Mouse (Mus musculus): ENCODE measurements around the gene Naa15.
A peak's percentile ranks its signal among the peaks of the same experiment; 100 is the strongest.
"Not testable (repeated sequence)": the region's sequence is repeated elsewhere in the genome, so short reads cannot be mapped to it uniquely, and the experiment has no call there.

Naa15 gene

DNA sequence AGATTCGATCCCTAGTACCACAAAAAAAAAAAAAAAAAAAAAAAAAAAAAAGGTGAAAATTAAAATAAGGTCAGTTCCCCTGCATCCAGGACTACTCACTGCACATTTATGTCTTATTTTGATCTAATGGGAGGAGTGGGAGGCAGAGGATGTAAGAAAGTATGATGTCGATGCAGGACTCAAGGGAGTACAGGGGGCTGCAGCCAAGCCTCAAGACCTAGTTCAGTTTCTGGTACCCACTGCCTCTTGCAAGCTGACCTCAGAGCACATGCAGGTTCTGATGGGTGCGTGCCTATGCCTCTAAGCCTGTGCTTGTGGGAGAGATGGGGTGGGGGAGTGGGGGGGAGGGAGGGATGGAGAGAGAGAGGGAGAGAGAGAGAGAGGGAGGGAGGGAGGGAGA lies 20.1 kb upstream of the Naa15 start:
- no peak for DNase-seq (ENCODE audit: low spot score)

DNA sequence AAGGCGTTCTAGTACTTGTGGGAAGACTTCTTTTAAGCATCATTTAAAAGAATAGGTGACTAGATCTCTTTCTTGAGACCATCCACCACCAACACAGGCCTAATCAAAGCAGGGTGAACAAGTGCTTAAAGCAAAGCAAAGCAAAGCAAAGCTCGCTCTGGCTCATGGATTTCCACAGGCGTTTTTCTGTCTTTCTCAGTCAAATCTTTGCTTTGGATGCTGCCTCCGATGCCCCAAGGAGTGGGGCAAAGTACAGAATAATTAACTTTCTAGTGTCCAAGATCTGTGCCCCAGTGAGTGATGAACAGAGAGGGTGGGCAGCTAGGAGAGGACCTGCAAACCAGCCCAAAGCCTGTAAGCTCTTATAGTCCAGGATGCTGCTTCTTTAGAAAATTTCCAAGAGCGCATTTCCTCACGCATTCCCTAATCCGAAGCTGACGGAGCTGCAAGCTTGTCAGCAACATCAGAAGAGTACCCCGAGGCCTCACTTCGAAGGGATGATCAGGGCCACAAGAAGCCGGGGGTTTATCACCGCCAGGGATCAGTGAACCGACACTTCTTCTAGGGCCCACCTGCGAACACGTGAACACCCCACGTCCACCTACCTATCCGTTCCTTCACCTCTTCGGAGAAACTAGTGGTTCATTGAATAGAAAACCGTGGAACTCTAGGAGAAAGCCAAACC lies 19.3 kb upstream of the Naa15 start:
- no peak for DNase-seq (ENCODE audit: low spot score)

DNA sequence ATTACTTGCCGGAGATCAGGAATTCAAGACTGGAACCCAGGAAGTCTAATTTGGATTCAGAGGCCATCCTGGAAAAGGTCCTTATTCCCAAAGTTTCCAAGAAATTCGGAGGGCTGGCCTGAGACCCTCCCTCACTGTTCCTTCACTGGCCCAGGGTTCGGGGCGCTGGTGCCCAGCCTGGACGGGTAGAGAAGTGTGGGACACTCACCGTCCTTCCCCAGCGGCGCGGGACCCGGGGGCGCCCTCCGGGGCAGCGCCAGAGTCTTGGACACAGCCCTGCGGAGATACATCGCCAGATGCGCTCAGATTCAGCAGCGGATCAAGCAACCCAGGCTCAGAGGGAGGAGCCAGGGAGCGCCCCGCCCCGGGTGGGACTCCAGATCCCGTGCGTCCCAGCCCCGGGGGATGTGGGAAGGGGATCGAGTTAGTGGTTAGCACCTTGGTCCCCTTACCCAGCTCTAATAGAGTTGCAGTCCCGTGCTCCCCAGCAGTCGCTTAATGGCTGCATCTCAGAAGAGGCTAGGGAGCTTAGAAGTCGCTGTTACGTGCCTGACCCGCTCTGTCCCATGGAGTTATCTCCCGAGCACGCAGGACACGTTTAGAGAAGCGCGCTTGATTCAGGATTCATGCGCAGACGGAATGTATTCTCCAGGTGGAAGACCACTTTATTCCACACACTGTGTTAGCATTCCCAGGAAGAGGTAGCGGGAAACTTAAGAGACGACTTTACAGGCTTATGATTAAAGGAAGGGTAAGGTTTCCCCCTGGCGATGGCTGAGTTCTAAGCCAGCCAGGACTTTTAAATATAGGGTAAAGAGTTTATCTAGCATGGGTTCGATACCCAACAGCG lies 18.5 kb upstream of the Naa15 start, which contains the start of gene Mgarp:
Gene Mgarp, minus strand, starts transcription at position 520 of the 850 bp plus-strand sequence.
- DNase-seq (ENCODE audit: low spot score), result peak; percentile 36

- DNase-seq (ENCODE audit: low spot score), result no peak
These were observed 17.1 kb upstream of the Naa15 start for GRCm38 (mm10) chr3:51397700-51398299.

- DNase-seq (ENCODE audit: low spot score), result no peak
These were observed 16.3 kb upstream of the Naa15 start for GRCm38 (mm10) chr3:51398667-51399066.

DNA sequence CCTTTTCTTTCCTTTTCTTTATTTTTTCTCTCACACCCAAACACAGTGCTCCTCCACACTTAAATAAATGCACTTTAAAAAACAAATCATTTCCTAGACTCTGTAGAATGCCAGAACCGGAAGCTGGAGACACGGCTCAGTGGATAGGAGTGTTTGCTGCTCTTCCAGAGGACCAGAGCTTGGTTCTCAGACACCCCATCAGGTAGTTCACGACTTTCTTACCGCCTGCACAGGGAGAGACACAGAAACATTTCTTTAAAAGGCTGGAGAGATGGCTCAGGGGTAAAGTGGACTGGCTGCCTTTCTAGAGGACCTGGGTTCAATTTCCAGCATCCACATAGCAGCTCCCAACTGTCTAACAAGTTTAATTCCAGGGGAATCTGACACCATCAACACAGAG lies 15.4 kb upstream of the Naa15 start:
- no peak for DNase-seq (ENCODE audit: low spot score)

- no peak for DNase-seq (ENCODE audit: low spot score)
These were observed 14.3 kb upstream of the Naa15 start for GRCm38 (mm10) chr3:51400682-51401081.

DNA sequence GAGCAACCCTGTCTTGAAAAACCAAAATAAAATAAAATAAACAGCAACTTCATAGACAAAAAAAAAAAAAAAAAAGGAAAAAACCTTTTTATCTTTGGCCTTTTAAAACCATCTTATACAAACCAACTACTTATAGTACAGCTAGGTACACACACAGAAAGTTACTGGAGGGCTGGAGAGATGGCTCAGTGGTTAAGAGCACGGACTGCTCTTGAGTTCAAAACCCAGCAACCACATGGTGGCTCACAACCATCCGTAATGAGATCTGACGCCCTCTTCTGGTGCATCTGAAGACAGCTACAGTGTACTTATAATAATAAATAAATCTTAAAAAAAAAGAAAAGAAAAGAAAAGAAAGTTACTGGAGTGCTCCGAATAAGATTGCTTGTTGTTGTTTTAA lies 12.9 kb upstream of the Naa15 start:
- not testable (repeated sequence) for DNase-seq (ENCODE audit: low spot score)

GRCm38 (mm10) chr3:51402628-51403027 lies 12.3 kb upstream of the Naa15 start:
- DNase-seq (ENCODE audit: low spot score), result no peak

- no peak for DNase-seq (ENCODE audit: low spot score)
These were observed 6.9 kb upstream of the Naa15 start for GRCm38 (mm10) chr3:51407870-51408560.

DNA sequence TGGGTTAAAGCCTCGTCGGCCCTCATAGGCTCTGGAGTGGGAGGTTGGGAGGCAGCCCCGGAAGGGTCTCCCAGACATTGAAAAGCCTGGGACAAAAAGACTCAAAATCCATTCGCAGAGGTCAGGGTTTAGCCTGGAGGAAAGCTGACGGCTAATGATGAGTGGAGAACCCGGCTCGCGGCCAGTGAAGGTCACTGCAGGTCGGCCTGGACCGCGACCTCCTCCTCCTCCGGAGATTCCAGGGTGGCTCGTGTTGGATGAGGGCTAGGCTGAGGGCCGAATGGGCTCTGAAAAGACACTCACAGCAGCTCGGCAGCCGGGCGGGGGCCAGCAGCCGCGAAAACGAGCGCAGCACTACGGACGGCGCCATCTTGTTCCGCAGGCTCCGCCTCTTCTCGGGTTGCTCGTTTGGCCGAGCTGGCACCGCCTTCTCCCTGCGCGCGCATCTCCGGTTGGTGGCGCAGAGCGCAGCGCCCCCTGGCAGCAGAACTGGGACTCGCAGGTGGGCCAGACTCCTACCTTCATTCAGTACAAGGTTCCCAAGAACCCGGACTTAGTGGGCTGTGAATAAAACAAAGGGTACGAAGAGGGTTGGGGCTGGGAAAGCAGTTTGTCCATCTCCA lies 6.3 kb upstream of the Naa15 start, which contains the start of gene Ndufc1:
Gene Ndufc1, minus strand, starts transcription at position 428 of the 623 bp plus-strand sequence.
- DNase-seq (ENCODE audit: low spot score), result peak; percentile 97

DNA sequence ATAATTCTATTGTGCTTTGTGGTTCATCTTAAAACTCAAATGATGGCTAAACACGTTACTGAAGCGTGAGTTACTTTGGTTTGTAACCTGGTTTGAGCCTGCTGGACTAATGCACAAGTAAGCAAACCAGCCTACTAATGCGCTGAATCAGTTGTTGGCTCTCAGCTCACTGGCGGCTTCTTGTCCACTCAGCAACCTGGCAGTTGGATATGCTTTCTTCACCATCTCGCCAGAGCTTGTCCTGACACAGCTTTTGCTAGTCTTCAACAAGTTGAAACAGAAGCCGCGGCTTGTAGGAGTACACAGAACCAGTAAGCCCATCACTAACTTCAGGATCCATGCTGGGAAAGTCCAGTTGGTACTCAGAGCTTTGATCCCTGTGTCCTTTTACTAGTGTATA lies 2.5 kb upstream of the Naa15 start:
- DNase-seq (ENCODE audit: low spot score), result no peak

- DNase-seq (ENCODE audit: low spot score), result no peak
These were observed 1.7 kb upstream of the Naa15 start for GRCm38 (mm10) chr3:51413276-51413675.

DNA sequence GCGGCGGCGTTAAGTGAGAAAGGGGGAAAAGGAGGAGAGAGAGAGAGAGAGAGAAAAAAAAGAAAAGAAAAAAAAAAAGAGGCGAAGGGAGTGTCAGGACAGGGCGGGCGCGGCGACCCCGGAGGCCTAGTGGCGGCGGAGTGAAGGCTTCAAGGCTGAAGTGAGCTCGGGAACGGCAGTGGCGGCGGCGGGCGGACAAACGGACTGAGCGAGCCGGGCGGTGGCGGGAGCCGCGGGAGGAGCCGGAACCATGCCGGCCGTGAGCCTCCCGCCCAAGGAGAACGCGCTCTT lies 1.1 kb downstream of the Naa15 start:
- DNase-seq (ENCODE audit: low spot score), result no peak

- DNase-seq (ENCODE audit: low spot score), result peak; percentile 47
These were observed 1.6 kb downstream of the Naa15 start for GRCm38 (mm10) chr3:51416364-51417134.

DNA sequence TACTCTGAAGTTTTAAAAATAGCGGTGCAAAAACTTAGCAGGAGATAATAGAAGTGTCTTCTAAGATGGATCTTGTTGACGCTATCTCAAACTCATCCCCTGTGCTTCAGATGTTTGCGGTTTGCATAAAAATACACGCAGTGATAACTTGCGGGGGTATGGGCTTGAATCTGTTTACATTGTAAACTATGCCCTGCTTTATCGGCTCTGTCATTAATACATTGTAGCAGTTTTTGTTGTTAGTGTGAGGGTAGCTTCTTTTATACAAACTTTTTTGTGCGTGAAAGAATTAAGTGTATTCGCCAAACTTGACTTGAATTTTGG lies 2.1 kb downstream of the Naa15 start:
- no peak for DNase-seq (ENCODE audit: low spot score)

DNA sequence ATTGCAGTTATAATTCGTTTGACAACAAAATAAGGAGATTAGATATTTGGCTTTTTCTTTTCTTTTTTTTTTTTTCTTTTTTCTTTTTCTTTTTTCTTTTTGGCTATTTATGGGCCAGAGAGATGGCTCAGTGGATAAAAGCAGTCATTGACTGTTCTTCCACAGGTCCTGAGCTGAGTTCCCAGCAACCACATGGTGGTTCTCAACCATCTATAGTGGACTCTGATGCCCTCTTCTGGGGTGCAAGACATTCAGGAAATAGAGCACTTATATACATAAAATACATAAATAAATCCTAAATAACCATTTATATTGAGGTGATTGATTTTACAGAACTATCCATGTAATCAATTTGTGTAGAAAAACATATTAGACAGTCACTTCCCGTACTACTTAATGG lies 2.5 kb downstream of the Naa15 start:
- no peak for DNase-seq (ENCODE audit: low spot score)

- DNase-seq (ENCODE audit: low spot score), result no peak
These were observed 3.0 kb downstream of the Naa15 start for GRCm38 (mm10) chr3:51417966-51418365.

DNA sequence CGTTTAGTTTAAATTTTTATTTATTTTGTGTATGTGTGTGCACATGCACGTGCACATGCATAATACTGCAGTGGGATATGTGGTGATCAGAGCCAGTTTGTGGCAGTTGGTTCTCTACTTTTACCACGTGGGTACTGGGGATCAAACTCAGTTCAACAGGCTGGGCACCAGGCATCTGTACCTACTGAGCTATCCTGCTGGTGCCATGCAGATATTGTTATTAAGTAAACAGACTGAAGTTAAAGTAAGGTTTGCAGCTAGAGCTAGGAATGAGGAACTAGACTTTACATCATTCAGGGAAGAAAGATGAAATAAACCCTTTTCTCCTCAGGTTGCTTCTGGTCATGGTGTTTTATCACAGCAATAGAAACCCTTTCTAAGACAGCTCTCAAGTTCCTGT lies 7.0 kb downstream of the Naa15 start:
- no peak for DNase-seq (ENCODE audit: low spot score)

DNA sequence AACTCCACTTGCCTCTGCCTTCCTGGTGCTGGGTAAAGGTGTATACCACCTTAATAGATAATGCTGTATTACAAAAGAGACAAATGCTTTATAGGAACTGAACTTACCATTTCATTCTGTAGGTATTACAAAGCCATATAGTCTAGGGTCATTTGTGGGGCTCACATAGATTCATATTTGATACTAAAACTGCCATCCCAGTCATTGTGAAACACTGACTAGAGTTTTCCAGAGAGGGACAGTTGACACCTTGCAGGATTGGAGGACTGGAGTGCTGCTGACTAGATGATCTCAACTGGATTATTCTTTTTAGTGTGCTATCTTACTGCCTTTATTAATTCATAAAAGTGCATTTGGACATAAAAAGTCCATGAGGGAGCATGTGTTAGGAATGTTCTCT lies 10.4 kb downstream of the Naa15 start:
- no peak for DNase-seq (ENCODE audit: low spot score)

DNA sequence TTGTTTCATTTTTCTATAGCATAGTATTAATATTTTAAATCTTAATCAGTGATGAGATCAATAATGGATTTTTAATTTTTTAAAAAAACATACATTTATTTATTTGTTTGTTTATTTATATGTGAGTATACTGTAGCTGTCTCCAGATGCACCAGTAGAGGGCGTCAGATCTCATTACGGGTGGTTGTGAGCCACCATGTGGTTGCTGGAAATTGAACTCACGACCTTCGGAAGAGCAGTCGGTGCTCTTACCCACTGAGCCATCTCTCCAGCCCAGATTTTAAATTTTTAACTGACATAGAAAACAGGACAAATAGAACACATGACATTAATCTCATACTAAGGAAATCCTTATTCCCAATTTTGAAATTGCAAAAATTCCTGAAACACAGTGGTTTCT lies 19.4 kb downstream of the Naa15 start:
- not testable (repeated sequence) for DNase-seq (ENCODE audit: low spot score)

Data from spleen, adult 12 weeks (tissue).